Mouse (Mus musculus): ENCODE measurements around the gene Cacfd1. TPM values are rescaled to one million over a fixed set of nuclear protein-coding genes. Genes with fewer than 3 reads are reported as not detected.
A peak's percentile ranks its signal among the peaks of the same experiment; 100 is the strongest.

Cacfd1 gene
- total RNA-seq (2021): 10 to 100 TPM; 63.2 to 63.3 TPM
- long read RNA-seq, transcript Cacfd1-203 (4 exons, 1,286 nt): minor isoform, 11 of 107 reads
- long read RNA-seq, transcript Cacfd1-202 (3 exons, 2,194 nt): major isoform, 63 of 107 reads
- long read RNA-seq, transcript Cacfd1-205 (5 exons, 2,689 nt): minor isoform, 19 of 107 reads
- long read RNA-seq, partial matches to known transcripts: 9 of 107 reads
- long read RNA-seq, other reads (novel, unspliced or antisense): 5 of 107 reads

GRCm38 (mm10) chr2:27009714-27010244, at the start of gene Cacfd1:
Cacfd1 (plus strand) TSS chr2:27009926.
- DNase-seq (ENCODE audit: low spot score in 2 of 2): peak; percentile 79 to 86

GRCm38 (mm10) chr2:26960756-26961155, 49.0 kb upstream of the Cacfd1 start:
- no peak for DNase-seq (ENCODE audit: low spot score in 2 of 2)

- peak; percentile 96 to 97 for DNase-seq (ENCODE audit: low spot score in 2 of 2)
Measured at GRCm38 (mm10) chr2:26963923-26964723, 45.6 kb upstream of the Cacfd1 start, which contains the start of gene Rexo4. Rexo4 (minus strand) TSS chr2:26964386.

- DNase-seq (ENCODE audit: low spot score in 2 of 2): no peak
Measured at GRCm38 (mm10) chr2:26964724-26965370, 44.9 kb upstream of the Cacfd1 start.

GRCm38 (mm10) chr2:26967262-26967661, 42.5 kb upstream of the Cacfd1 start:
- DNase-seq (ENCODE audit: low spot score in 2 of 2): no peak

GRCm38 (mm10) chr2:26973116-26973515, 36.6 kb upstream of the Cacfd1 start, which contains the start of gene Adamts13:
Adamts13 (plus strand) TSS chr2:26973416.
- no peak for DNase-seq (ENCODE audit: low spot score in 2 of 2)

- no peak for DNase-seq (ENCODE audit: low spot score in 2 of 2)
Measured at GRCm38 (mm10) chr2:26973960-26974359, 35.8 kb upstream of the Cacfd1 start.

- DNase-seq (ENCODE audit: low spot score in 2 of 2): no peak
Measured at GRCm38 (mm10) chr2:26980361-26980760, 29.4 kb upstream of the Cacfd1 start.

GRCm38 (mm10) chr2:26984179-26984578, 25.5 kb upstream of the Cacfd1 start:
- no peak for DNase-seq (ENCODE audit: low spot score in 2 of 2)

- DNase-seq (ENCODE audit: low spot score in 2 of 2): no peak
Measured at GRCm38 (mm10) chr2:26984640-26985039, 25.1 kb upstream of the Cacfd1 start.

- DNase-seq (ENCODE audit: low spot score in 2 of 2): no peak
Measured at GRCm38 (mm10) chr2:26993936-26994335, 15.8 kb upstream of the Cacfd1 start.

GRCm38 (mm10) chr2:26997498-26997897, 12.2 kb upstream of the Cacfd1 start:
- DNase-seq (ENCODE audit: low spot score in 2 of 2): no peak

GRCm38 (mm10) chr2:26997993-26998392, 11.7 kb upstream of the Cacfd1 start:
- DNase-seq (ENCODE audit: low spot score in 2 of 2): no peak

- DNase-seq (ENCODE audit: low spot score in 2 of 2): peak in 1 of 2 experiments; percentile 24
Measured at GRCm38 (mm10) chr2:27006255-27006654, 3.5 kb upstream of the Cacfd1 start.

GRCm38 (mm10) chr2:27007701-27008100, 2.0 kb upstream of the Cacfd1 start:
- no peak for DNase-seq (ENCODE audit: low spot score in 2 of 2)

- peak; percentile 83 to 84 for DNase-seq (ENCODE audit: low spot score in 2 of 2)
Measured at GRCm38 (mm10) chr2:27017802-27018201, 8.1 kb downstream of the Cacfd1 start.

- DNase-seq (ENCODE audit: low spot score in 2 of 2): no peak
Measured at GRCm38 (mm10) chr2:27019530-27019929, 9.8 kb downstream of the Cacfd1 start.

GRCm38 (mm10) chr2:27021103-27021502, 11.4 kb downstream of the Cacfd1 start:
- DNase-seq (ENCODE audit: low spot score in 2 of 2): peak in 1 of 2 experiments; percentile 29

- no peak for DNase-seq (ENCODE audit: low spot score in 2 of 2)
Measured at GRCm38 (mm10) chr2:27022612-27023011, 12.9 kb downstream of the Cacfd1 start.

GRCm38 (mm10) chr2:27024136-27024535, 14.4 kb downstream of the Cacfd1 start:
- DNase-seq (ENCODE audit: low spot score in 2 of 2): peak in 1 of 2 experiments; percentile 30

- no peak for DNase-seq (ENCODE audit: low spot score in 2 of 2)
Measured at GRCm38 (mm10) chr2:27025545-27025944, 15.8 kb downstream of the Cacfd1 start.

- DNase-seq (ENCODE audit: low spot score in 2 of 2): no peak
Measured at GRCm38 (mm10) chr2:27026332-27026731, 16.6 kb downstream of the Cacfd1 start.
